Mouse (Mus musculus): ENCODE measurements around the gene Rnf227. TPM values are rescaled to one million over a fixed set of nuclear protein-coding genes. Genes with fewer than 3 reads are reported as not detected.
"Not testable (repeated sequence)": the region's sequence is repeated elsewhere in the genome, so short reads cannot be mapped to it uniquely, and the experiment has no call there.

Gene Rnf227
- total and polyA plus RNA-seq, 3 experiments, result 0.21 to 0.30 TPM; not detected in 1

GRCm38 (mm10) chr11:69316361-69316760, 23.9 kb upstream of the Rnf227 start:
- Histone ChIP-seq H3K4me3 (replicated peaks in 1 of 3; ENCODE audit: low read depth in 2 of 3, low read length in 2 of 3, poor library complexity in 1 of 3) (no peak overlapping the region), H3K36me3 (replicated peaks in 1 of 2; ENCODE audit: control insufficient read depth in 1 of 2, insufficient read depth in 1 of 2, low read length in 1 of 2) (peaks cover 40 to 86% of the 10 kb centered on the region in 2 experiments), H3K27me3 (replicated peaks) (no peaks in the 10 kb centered on the region), H3K79me2 (replicated peaks; ENCODE audit: control insufficient read depth, extremely low read depth, insufficient read depth, poor library complexity, severe bottlenecking) (no peaks in the 10 kb centered on the region), H3K4me1 (ENCODE audit: control insufficient read depth in 1 of 2, insufficient read depth in 2 of 2) (no peaks in the 10 kb centered on the region; a peak in 1 of 4 replicates), H3K27ac (ENCODE audit: insufficient read depth, low read depth) (no peak overlapping the region), H3K9me3 (replicated peaks; ENCODE audit: low read length) (no peaks in the 10 kb centered on the region), H3K9ac (ENCODE audit: insufficient read depth, low read depth) (no peak overlapping the region), H3K4me2 (ENCODE audit: insufficient read depth, low read depth, poor library complexity, severe bottlenecking) (no peak overlapping the region)
- no peak for DNase-seq (ENCODE audit: extremely low read depth)
- in situ Hi-C loops (cut with MboI; ENCODE audit: low pct_ligation_motif_present, low pct_unique_long_range_greater_than_20kb, low sequenced_read_pairs) (no loop called here), dilution Hi-C loops (cut with MboI; ENCODE audit: extremely low pct_ligation_motif_present, extremely low pct_unique_long_range_greater_than_20kb, low sequenced_read_pairs) (no loop called here)
- TF ChIP-seq MEF2A (IDR thresholded peaks at IDR 0.05; ENCODE audit: borderline replicate concordance, low read depth, low read length), result no peak
- no peak for TF ChIP-seq RCOR1 (conservative IDR thresholded peaks at IDR 0.05; ENCODE audit: low read depth, low read length)
- no peak for TF ChIP-seq SMC3 (IDR thresholded peaks at IDR 0.05; ENCODE audit: low read depth, low read length)
- TF ChIP-seq HCFC1 (IDR thresholded peaks at IDR 0.05; ENCODE audit: low read depth, low read length), result no peak
- TF ChIP-seq SIN3A (IDR thresholded peaks at IDR 0.05; ENCODE audit: low read length), result no peak

GRCm38 (mm10) chr11:69318000-69318399, 22.3 kb upstream of the Rnf227 start:
- H3K4me2 ChIP-seq (ENCODE audit: insufficient read depth, low read depth, poor library complexity, severe bottlenecking); H3K27me3 ChIP-seq (replicated peaks); H3K9me3 ChIP-seq (replicated peaks; ENCODE audit: low read length); dilution Hi-C loops (cut with MboI; ENCODE audit: extremely low pct_ligation_motif_present, extremely low pct_unique_long_range_greater_than_20kb, low sequenced_read_pairs); in situ Hi-C loops (cut with MboI; ENCODE audit: low pct_ligation_motif_present, low pct_unique_long_range_greater_than_20kb, low sequenced_read_pairs); DNase-seq (ENCODE audit: extremely low read depth); H3K79me2 ChIP-seq (replicated peaks; ENCODE audit: control insufficient read depth, extremely low read depth, insufficient read depth, poor library complexity, severe bottlenecking); H3K9ac ChIP-seq (ENCODE audit: insufficient read depth, low read depth); H3K4me3 ChIP-seq (replicated peaks in 1 of 3; ENCODE audit: low read depth in 2 of 3, low read length in 2 of 3, poor library complexity in 1 of 3); H3K27ac ChIP-seq (ENCODE audit: insufficient read depth, low read depth): not testable (repeated sequence)
- peaks cover 3 to 15% of the 10 kb centered on the region in 2 experiments for H3K4me1 ChIP-seq (ENCODE audit: control insufficient read depth in 1 of 2, insufficient read depth in 2 of 2)
- H3K36me3 ChIP-seq (replicated peaks in 1 of 2; ENCODE audit: control insufficient read depth in 1 of 2, insufficient read depth in 1 of 2, low read length in 1 of 2), result peaks cover 40 to 78% of the 10 kb centered on the region in 2 experiments

DNA sequence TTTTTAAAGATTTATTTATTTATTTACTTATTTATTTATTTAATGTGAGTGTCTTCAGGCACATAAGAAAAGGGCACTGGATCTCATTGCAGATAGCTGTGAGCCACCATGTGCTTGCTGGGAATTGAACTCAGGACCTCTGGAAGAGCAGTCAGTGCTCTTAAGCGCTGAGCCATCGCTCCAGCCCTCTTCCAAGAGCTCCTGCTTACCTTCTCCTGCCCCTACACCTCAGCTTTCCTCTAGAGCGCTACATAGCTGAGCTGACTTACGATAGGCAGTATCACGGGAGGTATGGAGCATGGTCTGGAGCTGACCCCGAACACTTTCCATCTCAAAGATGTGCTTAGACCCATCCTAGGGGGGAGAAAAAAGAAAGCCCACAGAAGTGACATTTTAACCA, 18.7 kb upstream of the Rnf227 start:
- H3K9ac ChIP-seq (ENCODE audit: insufficient read depth, low read depth), result no peak overlapping the region
- H3K36me3 ChIP-seq (replicated peaks in 1 of 2; ENCODE audit: control insufficient read depth in 1 of 2, insufficient read depth in 1 of 2, low read length in 1 of 2), result peaks cover 17 to 44% of the 10 kb centered on the region in 2 experiments
- no peak overlapping the region for H3K27ac ChIP-seq (ENCODE audit: insufficient read depth, low read depth)
- no peak for TF ChIP-seq CHD1 (IDR thresholded peaks at IDR 0.05; ENCODE audit: low read depth, low read length)
- 0 out of 2 replicates have a peak, but pooled peaks have one; percentile 57 for TF ChIP-seq TBP (conservative IDR thresholded peaks at IDR 0.05; ENCODE audit: low read depth, low read length)
- no peak for TF ChIP-seq POLR2AphosphoS2 (IDR thresholded peaks at IDR 0.05; ENCODE audit: low read depth, low read length)
- no peak for DNase-seq (ENCODE audit: extremely low read depth)
- dilution Hi-C loops (cut with MboI; ENCODE audit: extremely low pct_ligation_motif_present, extremely low pct_unique_long_range_greater_than_20kb, low sequenced_read_pairs), result no loop called here
- H3K27me3 ChIP-seq (replicated peaks), result peaks cover 3% of the 10 kb centered on the region
- no peaks in the 10 kb centered on the region for H3K79me2 ChIP-seq (replicated peaks; ENCODE audit: control insufficient read depth, extremely low read depth, insufficient read depth, poor library complexity, severe bottlenecking)
- no peak overlapping the region for H3K4me3 ChIP-seq (replicated peaks in 1 of 3; ENCODE audit: low read depth in 2 of 3, low read length in 2 of 3, poor library complexity in 1 of 3)
- H3K4me2 ChIP-seq (ENCODE audit: insufficient read depth, low read depth, poor library complexity, severe bottlenecking), result no peak overlapping the region
- in situ Hi-C loops (cut with MboI; ENCODE audit: low pct_ligation_motif_present, low pct_unique_long_range_greater_than_20kb, low sequenced_read_pairs), result no loop called here
- peaks cover 10 to 37% of the 10 kb centered on the region in 2 experiments for H3K4me1 ChIP-seq (ENCODE audit: control insufficient read depth in 1 of 2, insufficient read depth in 2 of 2)
- H3K9me3 ChIP-seq (replicated peaks; ENCODE audit: low read length), result no peaks in the 10 kb centered on the region

All from CH12.LX (cell line).